Mouse (Mus musculus): ENCODE measurements around the gene Bcl2. TPM values are rescaled to one million over a fixed set of nuclear protein-coding genes. Genes with fewer than 3 reads are reported as not detected.

The Bcl2 gene
- total and polyA plus RNA-seq, 3 experiments = 4.5 to 13.6 (median 8.7) TPM

DNA sequence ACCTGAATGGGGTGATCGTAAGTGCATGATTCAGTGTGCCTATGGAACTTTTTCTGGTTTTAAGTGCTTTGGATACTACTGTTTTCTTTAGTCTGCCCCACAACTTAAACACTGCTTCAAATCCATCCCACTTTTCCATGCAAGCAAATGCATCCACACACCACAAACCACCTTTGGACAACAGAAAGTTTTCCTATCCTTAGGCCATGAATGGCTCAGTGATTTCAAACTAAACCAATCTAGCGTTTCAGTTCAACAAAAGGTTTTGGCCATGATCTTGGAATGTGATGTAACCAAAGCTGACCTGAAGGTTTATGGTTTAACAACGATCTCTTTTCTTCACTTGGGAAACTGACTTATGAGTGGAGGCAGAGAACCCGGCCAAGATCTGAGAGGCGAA lies 51.6 kb downstream of the Bcl2 start:
- Histone ChIP-seq H3K4me3 (replicated peaks in 1 of 3; ENCODE audit: low read depth in 2 of 3, low read length in 2 of 3, poor library complexity in 1 of 3) (no peak overlapping the region), H3K9ac (ENCODE audit: insufficient read depth, low read depth) (no peak overlapping the region), H3K79me2 (replicated peaks; ENCODE audit: control insufficient read depth, extremely low read depth, insufficient read depth, poor library complexity, severe bottlenecking) (peaks cover 4% of the 10 kb centered on the region; the same call in 1 of the 2 replicates), H3K36me3 (replicated peaks in 1 of 2; ENCODE audit: control insufficient read depth in 1 of 2, insufficient read depth in 1 of 2, low read length in 1 of 2) (peaks cover 3 to 4% of the 10 kb centered on the region in 2 experiments), H3K4me2 (ENCODE audit: insufficient read depth, low read depth, poor library complexity, severe bottlenecking) (no peak overlapping the region), H3K27ac (ENCODE audit: insufficient read depth, low read depth) (no peak overlapping the region), H3K9me3 (replicated peaks; ENCODE audit: low read length) (peaks cover 3% of the 10 kb centered on the region), H3K27me3 (replicated peaks) (no peaks in the 10 kb centered on the region), H3K4me1 (ENCODE audit: control insufficient read depth in 1 of 2, insufficient read depth in 2 of 2) (peaks cover 0 to 17% of the 10 kb centered on the region in 2 experiments; a peak in 1 of 4 replicates)
- TF ChIP-seq E2F4 (IDR thresholded peaks at IDR 0.05; ENCODE audit: insufficient replicate concordance, low read depth, low read length) (no peak), MXI1 (IDR thresholded peaks at IDR 0.05; ENCODE audit: low read depth, low read length) (no peak), PAX5 (IDR thresholded peaks at IDR 0.05; ENCODE audit: low read length) (no peak), MAFK (IDR thresholded peaks at IDR 0.05; ENCODE audit: insufficient replicate concordance, low read length) (no peak), SMC3 (IDR thresholded peaks at IDR 0.05; ENCODE audit: low read depth, low read length) (no peak), RCOR1 (conservative IDR thresholded peaks at IDR 0.05; ENCODE audit: low read depth, low read length) (no peak), ZNF384 (IDR thresholded peaks at IDR 0.05; ENCODE audit: low read depth, low read length) (no peak), MEF2A (IDR thresholded peaks at IDR 0.05; ENCODE audit: borderline replicate concordance, low read depth, low read length) (no peak)
- dilution Hi-C loops (cut with MboI; ENCODE audit: extremely low pct_ligation_motif_present, extremely low pct_unique_long_range_greater_than_20kb, low sequenced_read_pairs) (no loop called here), in situ Hi-C loops (cut with MboI; ENCODE audit: low pct_ligation_motif_present, low pct_unique_long_range_greater_than_20kb, low sequenced_read_pairs) (no loop called here)
- DNase-seq (ENCODE audit: extremely low read depth) = no peak

- DNase-seq (ENCODE audit: extremely low read depth) = no peak
- no peak overlapping the region for H3K4me3 ChIP-seq (replicated peaks in 1 of 3; ENCODE audit: low read depth in 2 of 3, low read length in 2 of 3, poor library complexity in 1 of 3)
- no peak overlapping the region for H3K4me2 ChIP-seq (ENCODE audit: insufficient read depth, low read depth, poor library complexity, severe bottlenecking)
- no peak overlapping the region for H3K9ac ChIP-seq (ENCODE audit: insufficient read depth, low read depth)
- in situ Hi-C loops (cut with MboI; ENCODE audit: low pct_ligation_motif_present, low pct_unique_long_range_greater_than_20kb, low sequenced_read_pairs) = loop anchor here (10.0 kb wide), 1 partner anchor 46 kb away; no protein-coding TSS in a partner anchor
- peaks cover 4% of the 10 kb centered on the region for H3K79me2 ChIP-seq (replicated peaks; ENCODE audit: control insufficient read depth, extremely low read depth, insufficient read depth, poor library complexity, severe bottlenecking)
- no peak overlapping the region for H3K27ac ChIP-seq (ENCODE audit: insufficient read depth, low read depth)
- no peaks in the 10 kb centered on the region for H3K27me3 ChIP-seq (replicated peaks)
- no peak for TF ChIP-seq MEF2A (IDR thresholded peaks at IDR 0.05; ENCODE audit: borderline replicate concordance, low read depth, low read length)
- TF ChIP-seq RAD21 (IDR thresholded peaks at IDR 0.05; ENCODE audit: low read depth, low read length) = no peak
- no peak for TF ChIP-seq TCF12 (IDR thresholded peaks at IDR 0.05; ENCODE audit: low read depth, low read length)
- no peak for TF ChIP-seq SIN3A (IDR thresholded peaks at IDR 0.05; ENCODE audit: low read length)
- TF ChIP-seq CTCF (conservative IDR thresholded peaks at IDR 0.05 in 1 of 2, IDR thresholded peaks at IDR 0.05 in 1 of 2; ENCODE audit: low read depth in 2 of 2, low read length in 2 of 2) = no peak
- TF ChIP-seq MXI1 (IDR thresholded peaks at IDR 0.05; ENCODE audit: low read depth, low read length) = no peak
- no peak for TF ChIP-seq NRF1 (IDR thresholded peaks at IDR 0.05; ENCODE audit: low read depth, low read length)
- no peak for TF ChIP-seq KAT2A (IDR thresholded peaks at IDR 0.05; ENCODE audit: insufficient replicate concordance, low read length)
- TF ChIP-seq NELFE (IDR thresholded peaks at IDR 0.05; ENCODE audit: low read depth, low read length) = no peak
- H3K36me3 ChIP-seq (replicated peaks in 1 of 2; ENCODE audit: control insufficient read depth in 1 of 2, insufficient read depth in 1 of 2, low read length in 1 of 2) = peaks cover 3 to 6% of the 10 kb centered on the region in 2 experiments
- dilution Hi-C loops (cut with MboI; ENCODE audit: extremely low pct_ligation_motif_present, extremely low pct_unique_long_range_greater_than_20kb, low sequenced_read_pairs) = no loop called here
- no peaks in the 10 kb centered on the region for H3K9me3 ChIP-seq (replicated peaks; ENCODE audit: low read length)
- peaks cover 0 to 25% of the 10 kb centered on the region in 2 experiments; a peak in 3 of 4 replicates for H3K4me1 ChIP-seq (ENCODE audit: control insufficient read depth in 1 of 2, insufficient read depth in 2 of 2)
Observed at GRCm38 (mm10) chr1:106658293-106658847, 55.7 kb downstream of the Bcl2 start.
